Comparison of ENCODE assay signal across 1 mouse cellular context in the genomic region with DNA sequence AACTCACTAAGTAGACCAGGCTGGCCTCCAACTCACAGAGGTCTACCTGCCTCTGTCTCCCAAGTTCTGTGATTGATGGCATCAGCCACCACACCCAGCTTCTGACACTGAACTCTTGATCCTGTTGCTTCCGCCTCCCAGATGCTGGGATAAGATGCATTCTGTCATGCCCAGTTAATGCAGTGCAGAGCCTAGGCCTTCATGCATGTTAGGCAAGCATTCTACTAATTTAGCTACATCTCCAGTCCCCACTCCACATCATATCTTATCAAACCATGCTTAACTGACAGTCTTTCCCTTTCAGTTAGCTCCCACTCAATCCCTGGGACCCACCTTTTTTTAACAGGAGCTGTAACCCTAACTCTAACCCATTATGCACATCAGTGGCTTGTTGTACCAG.
TF ChIP-seq lines count a peak whose summit lies in the region.

No protein-coding gene starts in this region.

TF ChIP-seq in MEL, 35 proteins besides CTCF, POLR2A, EP300 and RAD21 (continued from another document):
- TF ChIP-seq E2F4 (IDR thresholded peaks at IDR 0.05; ENCODE audit: borderline replicate concordance, low read depth, low read length) (no peak), TAL1 (IDR thresholded peaks at IDR 0.05; ENCODE audit: low read length) (no peak), GATA1 (IDR thresholded peaks at IDR 0.05; ENCODE audit: low read depth, low read length) (peak; percentile 68), TCF12 (IDR thresholded peaks at IDR 0.05; ENCODE audit: low read depth, low read length) (no peak), CHD2 (IDR thresholded peaks at IDR 0.05; ENCODE audit: low read length) (no peak), POLR2AphosphoS5 (IDR thresholded peaks at IDR 0.05; ENCODE audit: borderline replicate concordance, low read depth, low read length) (no peak), POLR2AphosphoS2 (IDR thresholded peaks at IDR 0.05; ENCODE audit: low read length) (no peak), HCFC1 (IDR thresholded peaks at IDR 0.05; ENCODE audit: low read depth, low read length) (no peak)
